ENCODE assay signal across 24 mouse cellular contexts in the genomic region with DNA sequence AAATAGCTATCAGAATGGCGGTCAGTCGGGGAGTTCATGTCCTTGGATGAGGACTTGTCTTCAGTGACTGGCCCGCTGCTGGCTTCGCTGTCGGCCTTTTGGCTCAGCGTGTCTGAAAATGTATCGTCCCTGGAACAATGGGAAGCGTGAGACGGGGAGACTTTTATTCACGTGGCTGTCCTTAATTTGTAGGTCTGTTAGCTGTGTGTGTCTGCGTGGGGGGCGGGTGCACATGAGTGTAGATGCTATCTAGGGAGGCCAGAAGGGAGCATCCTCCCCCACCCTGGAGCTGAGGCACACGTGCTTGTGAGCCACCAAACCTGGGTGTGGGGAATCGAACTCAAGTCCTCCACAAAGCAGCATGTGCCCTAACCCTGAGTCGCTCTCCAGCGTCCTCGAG. TPM values are rescaled to one million over a fixed set of nuclear protein-coding genes. Genes with fewer than 3 reads are reported as not detected.
DNase-seq lines count a peak whose midpoint lies in the region; ATAC-seq and TF ChIP-seq lines count a peak whose summit lies in the region.
"Had no signal": no experiment of that assay in that cellular context is flagged by ENCODE, and none has a peak within 500 bp of the region (broad histone marks: within the 10 kb centered on the region; RNA-seq: fewer than 3 reads in every experiment).

No protein-coding gene starts in this region.

- no peaks in the 10 kb centered on the region for H3K9me3 ChIP-seq in hindbrain, embryonic 12.5 days (replicated peaks)
- H3K9me3 ChIP-seq in hindbrain, postnatal 0 days (ENCODE audit: low read length) = no peaks in the 10 kb centered on the region
- H3K9me3 ChIP-seq in midbrain, embryonic 11.5 days (ENCODE audit: control insufficient read depth, low read length) = no peaks in the 10 kb centered on the region
- no peaks in the 10 kb centered on the region for H3K9me3 ChIP-seq in midbrain, embryonic 14.5 days (ENCODE audit: control insufficient read depth, low read length)
- no peaks in the 10 kb centered on the region for H3K9me3 ChIP-seq in limb, embryonic 10.5 days (replicated peaks)
- no peaks in the 10 kb centered on the region for H3K9me3 ChIP-seq in kidney, embryonic 14.5 days (ENCODE audit: control insufficient read depth, low read length)
- H3K9me3 ChIP-seq: embryonic facial prominence, embryonic 13.5 days; embryonic facial prominence, embryonic 15.5 days; forebrain, embryonic 10.5 days; forebrain, embryonic 13.5 days; forebrain, embryonic 15.5 days had no signal

- DNase-seq in heart, adult 11 months = peak; percentile 77
- no peak for DNase-seq in heart, adult 18-20 months
- no peak for DNase-seq in hindbrain, postnatal 0 days (ENCODE audit: low spot score)
- peak; percentile 10 for DNase-seq in midbrain, embryonic 11.5 days (ENCODE audit: low spot score, missing footprints)
- DNase-seq in midbrain, embryonic 14.5 days = no peak
- peak; percentile 28 for DNase-seq in limb, embryonic 10.5 days (ENCODE audit: low spot score)
- DNase-seq: adrenal gland, adult 2 months; adrenal gland, postnatal 10 days; adrenal gland, postnatal 25 days; cerebellum, adult 11 months; cerebellum, adult 18-20 months; cerebellum, adult 8-10 months; cerebellum, adult 9-11 months; cerebellum, postnatal 14 days; cerebellum, postnatal 36 days; embryo, embryonic 11 days had no signal

- H3K27ac ChIP-seq in hindbrain, embryonic 12.5 days = 0 out of 2 replicates have a peak overlapping the region, but pooled peaks have one; percentile 7
- H3K27ac ChIP-seq in hindbrain, postnatal 0 days = no peak overlapping the region
- H3K27ac ChIP-seq in midbrain, embryonic 11.5 days (ENCODE audit: low read depth, low read length) = no peak overlapping the region
- no peak overlapping the region for H3K27ac ChIP-seq in midbrain, embryonic 14.5 days (replicated peaks; ENCODE audit: low read depth, low read length)
- H3K27ac ChIP-seq in limb, embryonic 10.5 days = no peak overlapping the region
- no peak overlapping the region for H3K27ac ChIP-seq in kidney, embryonic 14.5 days (ENCODE audit: low read depth, low read length)
- H3K27ac ChIP-seq: embryonic facial prominence, embryonic 13.5 days; embryonic facial prominence, embryonic 15.5 days; forebrain, embryonic 10.5 days; forebrain, embryonic 13.5 days; forebrain, embryonic 15.5 days had no signal

- TF ChIP-seq CTCF in hindbrain, postnatal 0 days (IDR thresholded peaks at IDR 0.05; ENCODE audit: low read depth) = no peak

- no peak overlapping the region for H3K4me2 ChIP-seq in hindbrain, embryonic 12.5 days (replicated peaks)
- no peak overlapping the region for H3K4me2 ChIP-seq in hindbrain, postnatal 0 days (ENCODE audit: low read depth, low read length)
- no peak overlapping the region for H3K4me2 ChIP-seq in midbrain, embryonic 11.5 days
- no peak overlapping the region for H3K4me2 ChIP-seq in midbrain, embryonic 14.5 days (ENCODE audit: low read length)
- no peak overlapping the region for H3K4me2 ChIP-seq in kidney, embryonic 14.5 days (replicated peaks; ENCODE audit: low read depth, low read length)
- H3K4me2 ChIP-seq: embryonic facial prominence, embryonic 13.5 days; embryonic facial prominence, embryonic 15.5 days; forebrain, embryonic 13.5 days; forebrain, embryonic 15.5 days had no signal

- H3K27me3 ChIP-seq in hindbrain, embryonic 12.5 days = no peaks in the 10 kb centered on the region
- no peaks in the 10 kb centered on the region for H3K27me3 ChIP-seq in hindbrain, postnatal 0 days (ENCODE audit: insufficient read depth, low read length)
- no peaks in the 10 kb centered on the region for H3K27me3 ChIP-seq in midbrain, embryonic 11.5 days (ENCODE audit: control insufficient read depth, insufficient read depth, low read length)
- H3K27me3 ChIP-seq in midbrain, embryonic 14.5 days (ENCODE audit: control insufficient read depth, insufficient read depth, low read length) = no peaks in the 10 kb centered on the region
- H3K27me3 ChIP-seq in limb, embryonic 10.5 days (ENCODE audit: low read depth, poor library complexity, severe bottlenecking) = no peaks in the 10 kb centered on the region
- H3K27me3 ChIP-seq in kidney, embryonic 14.5 days (ENCODE audit: control insufficient read depth, insufficient read depth, low read length) = no peaks in the 10 kb centered on the region
- H3K27me3 ChIP-seq: embryonic facial prominence, embryonic 13.5 days; embryonic facial prominence, embryonic 15.5 days; forebrain, embryonic 13.5 days; forebrain, embryonic 15.5 days had no signal

- ATAC-seq in hindbrain, embryonic 12.5 days (ENCODE audit: low FRiP score) = no peak
- ATAC-seq in hindbrain, postnatal 0 days = no peak
- ATAC-seq in midbrain, embryonic 11.5 days (ENCODE audit: low FRiP score) = no peak
- no peak for ATAC-seq in midbrain, embryonic 14.5 days (ENCODE audit: low FRiP score, low TSS enrichment)
- ATAC-seq in kidney, embryonic 14.5 days (ENCODE audit: low FRiP score, low TSS enrichment) = no peak
- ATAC-seq: forebrain, embryonic 13.5 days; forebrain, embryonic 15.5 days had no signal

- 79% methylated on average over 17 of the region's 17 CpGs for WGBS in hindbrain, embryonic 12.5 days
- WGBS in hindbrain, postnatal 0 days = 77% methylated on average over 17 of the region's 17 CpGs
- 94% methylated on average over 17 of the region's 17 CpGs for WGBS in midbrain, embryonic 11.5 days
- 89% methylated on average over 17 of the region's 17 CpGs for WGBS in midbrain, embryonic 14.5 days
- 95% methylated on average over 17 of the region's 17 CpGs for WGBS in limb, embryonic 10.5 days
- WGBS in kidney, embryonic 14.5 days = 90% methylated on average over 17 of the region's 17 CpGs

- H3K4me1 ChIP-seq in hindbrain, embryonic 12.5 days = peaks cover 9% of the 10 kb centered on the region
- H3K4me1 ChIP-seq in hindbrain, postnatal 0 days (ENCODE audit: insufficient read depth, low read length) = no peaks in the 10 kb centered on the region
- H3K4me1 ChIP-seq in midbrain, embryonic 11.5 days (ENCODE audit: control insufficient read depth, insufficient read depth, low read length) = peaks cover 6% of the 10 kb centered on the region
- no peaks in the 10 kb centered on the region for H3K4me1 ChIP-seq in midbrain, embryonic 14.5 days (ENCODE audit: control insufficient read depth, insufficient read depth, low read length)
- peaks cover 10% of the 10 kb centered on the region for H3K4me1 ChIP-seq in limb, embryonic 10.5 days
- H3K4me1 ChIP-seq in kidney, embryonic 14.5 days (ENCODE audit: control insufficient read depth, insufficient read depth, low read length) = no peaks in the 10 kb centered on the region

- no peak overlapping the region for H3K4me3 ChIP-seq in hindbrain, embryonic 12.5 days
- no peak overlapping the region for H3K4me3 ChIP-seq in hindbrain, postnatal 0 days (ENCODE audit: low read length)
- H3K4me3 ChIP-seq in midbrain, embryonic 11.5 days (ENCODE audit: low read depth, low read length) = no peak overlapping the region
- no peak overlapping the region for H3K4me3 ChIP-seq in midbrain, embryonic 14.5 days (replicated peaks; ENCODE audit: low read depth, low read length)
- no peak overlapping the region for H3K4me3 ChIP-seq in limb, embryonic 10.5 days
- no peak overlapping the region for H3K4me3 ChIP-seq in kidney, embryonic 14.5 days (ENCODE audit: low read length)
- H3K4me3 ChIP-seq: embryonic facial prominence, embryonic 13.5 days; embryonic facial prominence, embryonic 15.5 days; erythroblast, embryonic 14.5 days; forebrain, embryonic 10.5 days; forebrain, embryonic 13.5 days; forebrain, embryonic 15.5 days had no signal

- peaks cover 29% of the 10 kb centered on the region for H3K36me3 ChIP-seq in hindbrain, embryonic 12.5 days
- peaks cover 9% of the 10 kb centered on the region; the same call in 1 of the 2 replicates for H3K36me3 ChIP-seq in hindbrain, postnatal 0 days (ENCODE audit: insufficient read depth, low read length)
- H3K36me3 ChIP-seq in midbrain, embryonic 11.5 days (ENCODE audit: control insufficient read depth, insufficient read depth, low read length) = no peaks in the 10 kb centered on the region
- H3K36me3 ChIP-seq in midbrain, embryonic 14.5 days (ENCODE audit: control insufficient read depth, insufficient read depth, low read length) = peaks cover 46% of the 10 kb centered on the region
- peaks cover 8% of the 10 kb centered on the region; the same call in 1 of the 2 replicates for H3K36me3 ChIP-seq in limb, embryonic 10.5 days
- peaks cover 23% of the 10 kb centered on the region for H3K36me3 ChIP-seq in kidney, embryonic 14.5 days (ENCODE audit: control insufficient read depth, insufficient read depth, low read length)
- H3K36me3 ChIP-seq: embryonic facial prominence, embryonic 15.5 days had no signal

- no peak overlapping the region for H3K9ac ChIP-seq in hindbrain, embryonic 12.5 days
- no peak overlapping the region for H3K9ac ChIP-seq in hindbrain, postnatal 0 days (replicated peaks; ENCODE audit: low read length)
- H3K9ac ChIP-seq in midbrain, embryonic 11.5 days (ENCODE audit: low read length) = no peak overlapping the region
- no peak overlapping the region for H3K9ac ChIP-seq in midbrain, embryonic 14.5 days (replicated peaks; ENCODE audit: low read length)
- no peak overlapping the region for H3K9ac ChIP-seq in kidney, embryonic 14.5 days (ENCODE audit: low read depth, low read length)
- H3K9ac ChIP-seq: embryonic facial prominence, embryonic 13.5 days; embryonic facial prominence, embryonic 15.5 days; forebrain, embryonic 13.5 days; forebrain, embryonic 15.5 days had no signal

RNA-seq across cellular contexts. Expression of gene BC048403, which starts 52.9 kb away (rescaled TPM):
- 1 to 10 TPM; 2.0 to 2.7 TPM for total RNA-seq in heart, adult 18-20 months (2021)
- polyA plus RNA-seq in hindbrain, embryonic 12.5 days (2016; fragmentation: Nextera tagmentation; extraction: Ambion mirVana) = 2.4 TPM in 2 replicates
- 2.0 and 3.9 TPM in 2 replicates for total RNA-seq in hindbrain, postnatal 0 days (2014; rRNA removed)
- 1.5 and 1.9 TPM in 2 replicates for polyA plus RNA-seq in hindbrain, postnatal 0 days (2015; fragmentation: Nextera tagmentation; extraction: Ambion mirVana)
- polyA plus RNA-seq in midbrain, embryonic 11.5 days (2014; fragmentation: Nextera tagmentation; extraction: Ambion mirVana) = 3.1 and 3.4 TPM in 2 replicates
- 2.1 and 2.6 TPM in 2 replicates for polyA plus RNA-seq in midbrain, embryonic 14.5 days (2014; fragmentation: Nextera tagmentation; extraction: Ambion mirVana)
- 2.8 and 2.9 TPM in 2 replicates for polyA plus RNA-seq in limb, embryonic 10.5 days (2016; fragmentation: Nextera tagmentation; extraction: Ambion mirVana)
- 2.6 and 3.6 TPM in 2 replicates for polyA plus RNA-seq in kidney, embryonic 14.5 days (2014; fragmentation: Nextera tagmentation; extraction: Ambion mirVana)

Comparison
In these comparisons a context has a peak if more than half of its experiments do, and no peak if none do; other contexts are left out.
1. DNase-seq: peak in heart, adult 11 months (single experiment), midbrain, embryonic 11.5 days (single experiment) and limb, embryonic 10.5 days (single experiment); none in heart, adult 18-20 months (0 of 2), hindbrain, postnatal 0 days (single experiment) and midbrain, embryonic 14.5 days (single experiment).